Mouse (Mus musculus): ENCODE results near the gene Sbds.

- TF ChIP-seq CTCF (IDR thresholded peaks at IDR 0.05; ENCODE audit: low read depth): peak; percentile 72
- no peak for TF ChIP-seq EP300 (IDR thresholded peaks at IDR 0.05; ENCODE audit: low read depth)
These were observed 12.0 kb upstream of the Sbds start for GRCm38 (mm10) chr5:130267316-130267715.
